Mouse (Mus musculus): ENCODE results near the gene Mical2.

DNA sequence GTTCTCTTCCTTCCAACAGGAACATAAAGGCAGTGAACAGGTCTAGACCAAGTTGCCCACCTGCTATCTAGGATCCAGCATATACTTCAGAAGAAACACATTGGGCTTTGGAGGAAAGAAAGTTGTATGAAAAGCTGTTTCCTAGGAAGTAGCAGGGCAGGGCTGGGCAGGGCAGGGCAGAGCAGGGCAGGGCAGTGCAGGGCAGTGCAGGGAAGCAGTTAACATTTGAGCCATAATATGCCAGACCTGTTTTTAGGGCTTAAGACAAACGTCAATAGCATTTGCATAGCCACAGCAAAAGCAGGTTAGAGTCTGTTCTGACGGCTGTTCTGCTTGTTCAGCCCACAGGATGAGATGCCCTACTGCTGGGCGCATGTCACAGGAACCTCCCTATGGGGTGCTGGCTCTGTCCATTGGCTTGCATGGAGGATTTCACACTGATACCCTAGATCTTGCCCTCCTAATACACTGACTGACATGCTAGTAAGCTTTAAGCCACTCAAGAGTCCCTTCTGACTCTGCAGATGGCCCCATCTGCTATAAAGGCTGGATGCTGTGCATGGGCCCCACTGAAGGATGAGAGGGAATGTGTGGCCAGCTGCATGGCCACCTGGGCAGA is 29.7 kb downstream of the Mical2 start:
- TF ChIP-seq POU5F1 (IDR thresholded peaks at IDR 0.05; ENCODE audit: borderline replicate concordance, low read length), result no peak
- no peak for TF ChIP-seq CTCF (conservative IDR thresholded peaks at IDR 0.05; ENCODE audit: low read length)
- no peak for TF ChIP-seq NANOG (IDR thresholded peaks at IDR 0.05; ENCODE audit: borderline replicate concordance, low read length)

Data from E14TG2a.4 (cell line).